ENCODE assay signal across 8 mouse cellular contexts in the genomic region with DNA sequence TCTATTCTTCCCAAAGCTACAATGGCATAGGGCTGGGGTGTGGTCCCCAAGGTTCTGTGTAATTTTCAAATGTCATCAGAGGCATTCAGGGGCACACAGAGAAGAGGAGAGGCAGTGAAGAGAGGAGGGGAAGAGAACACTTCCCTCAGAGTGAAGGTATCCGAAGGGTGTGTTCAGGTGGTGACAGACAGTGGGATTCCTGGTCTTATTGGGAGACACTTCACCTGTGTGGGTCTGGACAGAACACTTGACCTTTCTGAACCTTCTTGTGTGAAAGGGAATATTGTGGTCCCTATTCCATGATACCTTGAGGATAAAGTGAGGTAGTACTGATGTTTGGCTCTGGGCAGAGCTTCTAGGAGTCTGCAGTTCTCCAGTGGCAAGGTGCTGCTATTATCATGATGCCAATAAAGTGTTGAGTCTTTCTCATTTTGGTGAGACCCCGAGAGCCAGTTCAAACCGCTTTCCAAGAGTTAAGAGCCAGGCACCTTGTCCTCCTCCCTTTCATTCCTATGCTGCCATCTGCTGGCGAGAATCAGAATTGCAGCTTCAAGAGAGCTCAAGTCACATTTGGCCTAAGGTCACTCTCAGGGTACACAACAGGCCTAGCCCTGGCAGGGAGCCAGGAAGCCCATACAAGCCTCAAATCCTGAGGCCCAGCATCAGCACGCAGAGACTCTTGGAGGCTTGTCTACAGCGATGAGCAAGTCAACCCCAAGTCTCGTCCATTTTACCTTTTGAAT. TPM values are rescaled to one million over a fixed set of nuclear protein-coding genes. Genes with fewer than 3 reads are reported as not detected.
A peak's percentile ranks its signal among the peaks of the same experiment; 100 is the strongest.
DNase-seq lines count a peak whose midpoint lies in the region; ATAC-seq lines count a peak whose summit lies in the region.

No protein-coding gene starts in this region.

- H3K36me3 ChIP-seq in embryonic facial prominence, embryonic 12.5 days = no peaks in the 10 kb centered on the region
- no peaks in the 10 kb centered on the region for H3K36me3 ChIP-seq in limb, embryonic 13.5 days
- H3K36me3 ChIP-seq in splenic B cell, adult 2 months (ENCODE audit: control insufficient read depth, insufficient read depth, low read length, poor library complexity, severe bottlenecking) = no peaks in the 10 kb centered on the region

- no peak overlapping the region for H3K27ac ChIP-seq in embryonic facial prominence, embryonic 12.5 days
- H3K27ac ChIP-seq in limb, embryonic 13.5 days = no peak overlapping the region

- H3K9me3 ChIP-seq in embryonic facial prominence, embryonic 12.5 days = no peaks in the 10 kb centered on the region
- no peaks in the 10 kb centered on the region for H3K9me3 ChIP-seq in limb, embryonic 13.5 days

- peak; percentile 31; the same call in 1 of the 2 replicates for ATAC-seq in embryonic facial prominence, embryonic 12.5 days (ENCODE audit: insufficient number of reproducible peaks, insufficient read depth, low FRiP score, low TSS enrichment)
- ATAC-seq in limb, embryonic 13.5 days (ENCODE audit: low FRiP score, low read depth) = peak; percentile 69; the same call in 1 of the 2 replicates

- no peak overlapping the region for H3K4me3 ChIP-seq in embryonic facial prominence, embryonic 12.5 days
- no peak overlapping the region for H3K4me3 ChIP-seq in limb, embryonic 13.5 days

- no peaks in the 10 kb centered on the region for H3K27me3 ChIP-seq in embryonic facial prominence, embryonic 12.5 days
- peaks cover 2% of the 10 kb centered on the region; the same call in 1 of the 2 replicates for H3K27me3 ChIP-seq in limb, embryonic 13.5 days
- no peaks in the 10 kb centered on the region for H3K27me3 ChIP-seq in splenic B cell, adult 2 months (ENCODE audit: control insufficient read depth, insufficient read depth, low read length, poor library complexity, severe bottlenecking)

- no peak overlapping the region for H3K4me2 ChIP-seq in embryonic facial prominence, embryonic 12.5 days (replicated peaks)
- no peak overlapping the region for H3K4me2 ChIP-seq in limb, embryonic 13.5 days (replicated peaks)

- WGBS in embryonic facial prominence, embryonic 12.5 days = 20% methylated on average over 7 of the region's 7 CpGs
- WGBS in limb, embryonic 13.5 days = 25% methylated on average over 7 of the region's 7 CpGs

- DNase-seq in 3T3-L1 (ENCODE audit: low read depth, low spot score) = peak; percentile 74
- peak; percentile 82 to 86 for DNase-seq in adrenal gland, postnatal 36 days
- DNase-seq in heart, adult 8-10 months (ENCODE audit: low spot score) = peak; percentile 82
- peak; percentile 91 for DNase-seq in kidney, adult 9 months
- peak; percentile 56 to 66 for DNase-seq in natural killer cell, adult 2 months (ENCODE audit: low spot score in 2 of 2)
- DNase-seq in splenic B cell, adult 2 months (ENCODE audit: low read depth, low spot score) = peak; percentile 82

- no peak overlapping the region for H3K9ac ChIP-seq in embryonic facial prominence, embryonic 12.5 days
- H3K9ac ChIP-seq in limb, embryonic 13.5 days = no peak overlapping the region

- H3K4me1 ChIP-seq in embryonic facial prominence, embryonic 12.5 days = no peaks in the 10 kb centered on the region
- H3K4me1 ChIP-seq in limb, embryonic 13.5 days = no peaks in the 10 kb centered on the region

RNA-seq across cellular contexts. Expression of a gene that starts 28.6 kb away (rescaled TPM):
- 1 to 10 TPM; 2.1 to 6.1 TPM for total RNA-seq in adrenal gland, postnatal 36 days (2021)
- polyA plus RNA-seq in embryonic facial prominence, embryonic 12.5 days (2016; fragmentation: Nextera tagmentation; extraction: Ambion mirVana) = 1.9 and 2.2 TPM in 2 replicates
- 1 to 10 TPM; 7.5 to 8.8 (median 8.2) TPM for total RNA-seq in heart, adult 8-10 months (2022)
- 0.46 and 0.50 TPM in 2 replicates for polyA plus RNA-seq in limb, embryonic 13.5 days (2015; fragmentation: Nextera tagmentation; extraction: Ambion mirVana)

RNA-seq across cellular contexts. Expression of a gene that starts 32.1 kb away (rescaled TPM):
- not detected for total RNA-seq in adrenal gland, postnatal 36 days (2021)
- 0.26 and 0.36 TPM in 2 replicates for polyA plus RNA-seq in embryonic facial prominence, embryonic 12.5 days (2016; fragmentation: Nextera tagmentation; extraction: Ambion mirVana)
- total RNA-seq in heart, adult 8-10 months (2022) = under 1 TPM in 1 of 4 experiments, not detected in 3; 0.20 TPM
- 0.15 TPM in 1 of 2 replicates, not detected in the other for polyA plus RNA-seq in limb, embryonic 13.5 days (2015; fragmentation: Nextera tagmentation; extraction: Ambion mirVana)
